Mouse (Mus musculus): Measurements from ENCODE around the gene Ccdc12.
"Not testable (repeated sequence)": the region's sequence is repeated elsewhere in the genome, so short reads cannot be mapped to it uniquely, and the experiment has no call there.

Ccdc12 gene

GRCm38 (mm10) chr9:110673107-110673752 is 16.9 kb downstream of the Ccdc12 start:
- DNase-seq (ENCODE audit: low spot score in 2 of 2), result no peak

- DNase-seq (ENCODE audit: low spot score in 2 of 2), result no peak
Observed at GRCm38 (mm10) chr9:110676492-110676911, 20.2 kb downstream of the Ccdc12 start.

DNA sequence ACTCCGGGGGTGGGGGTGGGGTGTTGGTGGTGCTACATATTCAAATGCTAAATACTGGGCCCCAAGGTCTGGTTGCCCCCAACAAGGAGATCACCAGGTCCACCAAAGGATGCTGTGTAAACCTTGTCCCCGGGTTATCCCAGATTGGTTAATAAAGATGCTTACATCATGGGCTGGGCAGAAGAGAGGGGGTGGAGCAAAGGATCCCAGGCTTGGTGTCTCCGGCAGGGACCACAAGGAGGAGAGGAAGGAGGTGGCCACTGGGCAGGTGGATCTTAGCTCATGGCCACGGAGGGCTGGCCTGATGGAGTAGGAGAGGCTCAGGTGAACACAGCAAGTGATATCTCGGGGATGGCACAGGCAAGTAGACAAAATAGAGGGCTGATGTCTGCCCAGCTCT is 22.6 kb downstream of the Ccdc12 start:
- no peak for DNase-seq (ENCODE audit: low spot score in 2 of 2)

DNA sequence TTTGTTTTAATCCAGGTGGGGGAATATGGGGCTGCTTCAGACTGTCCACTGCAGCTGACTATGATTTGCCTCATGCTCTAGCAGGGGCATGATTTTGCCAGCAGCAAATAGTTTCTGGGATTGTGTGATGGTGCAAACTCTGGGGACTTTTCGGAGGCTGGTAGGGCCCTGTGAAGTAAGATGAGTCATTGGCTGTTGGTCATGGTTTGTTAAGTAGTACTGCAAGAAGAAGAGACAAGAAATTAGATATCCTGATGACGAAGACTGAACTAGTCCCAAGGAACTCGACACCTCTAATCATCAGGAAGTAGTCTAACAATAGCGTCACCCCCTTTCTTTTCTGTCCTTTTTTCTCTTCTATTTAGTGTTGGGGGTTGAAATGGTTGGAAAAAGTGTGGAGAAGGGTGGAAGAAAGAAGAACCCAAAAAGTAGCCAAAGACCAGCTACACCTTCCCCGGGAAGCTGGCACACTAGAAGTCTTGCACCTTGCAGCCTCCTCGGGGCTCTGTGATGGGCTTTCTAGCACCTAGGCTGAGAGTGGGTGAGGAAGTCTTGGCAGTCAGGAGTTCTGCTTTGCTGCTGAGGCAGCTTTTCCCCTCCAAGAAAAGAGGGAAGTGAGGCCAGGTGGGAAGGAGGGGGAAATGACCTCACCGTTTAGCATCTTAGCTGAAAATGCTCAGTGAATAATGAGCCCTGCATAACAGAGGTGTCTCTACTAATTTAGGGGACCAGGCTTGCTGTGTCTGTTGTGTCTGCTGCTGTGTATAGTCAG is 24.6 kb downstream of the Ccdc12 start:
- DNase-seq (ENCODE audit: low spot score in 2 of 2), result peak in 1 of 2 experiments; percentile 36

GRCm38 (mm10) chr9:110681817-110682216 is 25.5 kb downstream of the Ccdc12 start:
- peak; percentile 41 to 44 for DNase-seq (ENCODE audit: low spot score in 2 of 2)

DNA sequence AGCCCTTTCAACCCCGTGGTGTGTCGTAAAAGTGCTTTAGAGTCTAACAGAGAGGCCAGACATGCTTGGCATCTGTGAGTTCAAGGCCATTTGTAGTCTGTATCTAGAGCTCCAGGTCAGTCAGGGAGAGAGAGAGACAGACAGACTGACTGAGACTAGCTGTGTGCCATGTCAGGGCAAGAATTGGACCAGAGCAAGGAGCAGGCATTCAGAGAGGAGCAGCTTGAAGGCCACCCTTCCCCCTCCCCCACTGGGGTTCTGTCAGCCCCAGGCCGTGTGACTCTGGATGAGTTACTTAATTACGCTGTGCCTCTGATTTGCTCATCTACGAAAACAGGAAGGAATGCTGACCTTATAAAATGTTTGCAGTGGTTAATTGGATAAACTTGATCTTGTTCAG is 26.0 kb downstream of the Ccdc12 start:
- DNase-seq (ENCODE audit: low spot score in 2 of 2), result no peak

- DNase-seq (ENCODE audit: low spot score in 2 of 2), result not testable (repeated sequence)
Observed at GRCm38 (mm10) chr9:110682697-110683096, 26.4 kb downstream of the Ccdc12 start.

GRCm38 (mm10) chr9:110683574-110684099 is 27.3 kb downstream of the Ccdc12 start:
- no peak for DNase-seq (ENCODE audit: low spot score in 2 of 2)

DNA sequence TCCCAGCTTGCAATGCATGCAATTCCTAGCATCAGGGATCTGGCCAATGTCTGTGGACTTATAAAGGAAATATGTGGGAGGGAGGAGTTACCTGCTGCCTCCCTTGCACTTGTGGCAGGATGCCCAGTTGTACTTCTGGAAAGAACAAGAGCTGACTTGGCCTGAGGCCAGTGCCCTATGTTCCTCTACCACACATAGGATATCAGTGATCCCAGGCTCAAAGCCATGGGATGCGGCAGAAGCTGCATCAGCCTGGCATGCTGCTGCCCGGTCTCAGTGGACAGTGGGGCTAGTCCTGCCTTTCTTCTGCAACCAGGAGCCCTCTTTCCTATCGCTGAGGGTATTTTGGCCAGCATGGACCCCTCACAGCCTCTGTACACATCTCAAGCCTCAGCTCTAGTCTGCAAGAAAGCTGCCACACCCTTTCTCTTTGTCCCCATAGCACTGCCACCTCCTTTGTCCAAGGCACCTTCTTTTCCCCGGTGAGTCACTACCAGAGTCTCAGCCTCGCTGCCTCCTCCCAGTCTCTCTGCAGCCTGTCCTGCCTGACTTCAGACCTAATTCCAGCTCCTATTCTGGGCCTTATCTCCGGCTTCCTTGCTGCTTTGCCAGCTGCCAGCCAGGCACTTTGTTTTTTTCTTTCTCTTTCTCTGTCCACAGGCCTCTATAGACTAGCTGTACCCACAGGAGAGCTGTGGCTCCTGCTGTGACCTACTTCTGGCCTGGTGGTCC is 28.0 kb downstream of the Ccdc12 start:
- peak; percentile 68 to 75 for DNase-seq (ENCODE audit: low spot score in 2 of 2)

DNA sequence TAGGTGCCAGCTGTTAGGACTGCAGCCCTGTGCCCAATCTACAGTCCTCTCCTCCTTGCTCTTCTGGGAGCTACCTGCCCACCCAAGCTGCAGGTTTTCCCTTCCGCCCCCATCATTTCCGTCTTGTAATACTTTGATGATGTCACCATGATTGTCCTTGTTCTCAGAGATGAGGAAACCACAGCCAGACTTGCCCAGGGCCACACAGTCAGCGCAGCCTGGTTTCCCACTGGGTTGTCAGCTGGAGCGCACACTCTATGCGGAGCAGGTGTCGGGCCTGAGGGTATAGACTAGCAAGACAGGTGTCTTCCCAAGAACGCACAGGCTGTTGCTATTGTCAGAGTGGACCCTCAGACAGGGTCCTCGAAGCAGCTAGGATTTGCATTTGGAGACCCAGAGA is 28.9 kb downstream of the Ccdc12 start:
- DNase-seq (ENCODE audit: low spot score in 2 of 2), result no peak

- no peak for DNase-seq (ENCODE audit: low spot score in 2 of 2)
Observed at GRCm38 (mm10) chr9:110685591-110685990, 29.3 kb downstream of the Ccdc12 start.

DNA sequence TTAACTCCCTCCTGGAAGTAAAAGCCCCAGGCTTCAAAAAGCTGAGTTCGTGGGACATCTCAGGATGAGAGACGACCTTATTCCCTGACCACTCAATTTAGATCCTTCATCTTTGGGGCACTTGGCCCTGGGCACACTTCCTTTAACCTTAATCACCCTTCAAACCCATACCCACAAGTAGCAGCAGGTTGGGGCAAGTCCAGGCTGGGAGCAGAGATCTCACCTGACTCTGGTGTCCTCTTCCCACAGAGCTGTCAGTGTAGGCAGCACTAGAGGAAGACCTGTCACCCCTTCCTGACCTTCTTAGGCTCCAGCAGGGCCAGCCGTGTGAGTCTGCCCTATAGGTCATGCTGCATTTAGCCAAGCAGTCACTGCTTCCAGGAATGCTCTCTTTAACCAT is 30.2 kb downstream of the Ccdc12 start:
- DNase-seq (ENCODE audit: low spot score in 2 of 2), result no peak

DNA sequence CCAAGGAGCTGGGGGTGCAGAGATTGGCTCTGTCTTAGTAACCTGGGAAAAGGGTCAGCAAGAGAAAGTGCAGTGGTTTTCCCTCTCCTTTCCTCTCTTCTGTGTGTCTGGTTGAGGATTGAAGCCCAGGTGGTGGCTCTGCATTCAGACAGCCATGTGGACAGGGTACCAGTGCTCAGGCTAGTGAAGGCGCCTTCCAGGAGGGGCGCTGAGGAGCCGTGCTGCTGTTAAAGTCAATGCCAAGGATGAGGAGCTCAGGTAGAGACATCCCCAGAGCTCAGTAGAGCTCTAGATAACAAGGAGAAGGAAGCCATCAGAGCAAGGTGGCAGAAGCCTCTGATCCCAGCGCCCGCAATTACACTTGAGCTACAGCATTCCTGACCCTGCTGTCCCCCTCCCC is 30.8 kb downstream of the Ccdc12 start:
- no peak for DNase-seq (ENCODE audit: low spot score in 2 of 2)

GRCm38 (mm10) chr9:110687846-110688245 is 31.5 kb downstream of the Ccdc12 start:
- no peak for DNase-seq (ENCODE audit: low spot score in 2 of 2)

- DNase-seq (ENCODE audit: low spot score in 2 of 2), result no peak
Observed at GRCm38 (mm10) chr9:110689261-110689779, 33.0 kb downstream of the Ccdc12 start.

- no peak for DNase-seq (ENCODE audit: low spot score in 2 of 2)
Observed at GRCm38 (mm10) chr9:110695165-110695755, 39.0 kb downstream of the Ccdc12 start.

DNA sequence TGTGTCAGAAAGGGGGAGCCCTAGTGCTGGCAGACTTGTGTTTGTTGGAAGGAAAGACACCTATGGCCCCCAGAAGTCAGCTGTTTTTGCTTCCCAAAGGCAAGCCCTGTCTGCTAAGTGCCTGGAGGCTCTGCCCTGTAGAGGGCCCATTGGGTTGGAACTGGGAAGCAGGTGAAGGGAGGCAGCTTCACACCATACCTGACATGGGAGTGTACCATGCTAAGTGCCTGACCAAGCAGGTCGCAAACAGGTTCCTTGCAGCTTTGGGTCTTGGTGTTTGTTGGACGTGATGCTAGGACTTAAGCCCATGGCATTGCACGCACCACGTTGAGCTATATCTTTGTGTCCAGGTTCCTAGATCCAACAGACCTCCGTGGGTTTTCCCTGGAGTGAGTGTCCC is 40.1 kb downstream of the Ccdc12 start:
- no peak for DNase-seq (ENCODE audit: low spot score in 2 of 2)

DNA sequence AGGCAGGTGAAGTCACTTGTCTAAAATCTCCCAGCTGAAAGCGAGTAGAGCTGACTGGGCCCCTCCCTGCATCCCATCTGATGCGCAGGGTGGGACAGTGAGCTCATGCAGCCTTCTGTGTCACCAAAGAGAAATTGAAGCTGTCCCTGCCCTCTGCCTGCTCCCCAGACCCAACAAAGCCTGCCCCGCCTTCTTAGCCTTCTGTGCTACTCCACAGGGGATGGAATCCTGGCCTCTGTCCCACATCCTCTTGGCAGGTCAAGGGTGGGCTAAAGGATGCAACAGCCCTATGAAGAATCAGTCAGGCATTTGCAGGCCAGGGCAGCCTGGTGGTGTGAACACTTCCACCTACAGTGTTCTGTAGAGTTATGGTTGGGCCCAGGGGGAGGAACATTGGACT is 41.2 kb downstream of the Ccdc12 start:
- no peak for DNase-seq (ENCODE audit: low spot score in 2 of 2)

GRCm38 (mm10) chr9:110699574-110699973 is 43.3 kb downstream of the Ccdc12 start:
- DNase-seq (ENCODE audit: low spot score in 2 of 2), result no peak

DNA sequence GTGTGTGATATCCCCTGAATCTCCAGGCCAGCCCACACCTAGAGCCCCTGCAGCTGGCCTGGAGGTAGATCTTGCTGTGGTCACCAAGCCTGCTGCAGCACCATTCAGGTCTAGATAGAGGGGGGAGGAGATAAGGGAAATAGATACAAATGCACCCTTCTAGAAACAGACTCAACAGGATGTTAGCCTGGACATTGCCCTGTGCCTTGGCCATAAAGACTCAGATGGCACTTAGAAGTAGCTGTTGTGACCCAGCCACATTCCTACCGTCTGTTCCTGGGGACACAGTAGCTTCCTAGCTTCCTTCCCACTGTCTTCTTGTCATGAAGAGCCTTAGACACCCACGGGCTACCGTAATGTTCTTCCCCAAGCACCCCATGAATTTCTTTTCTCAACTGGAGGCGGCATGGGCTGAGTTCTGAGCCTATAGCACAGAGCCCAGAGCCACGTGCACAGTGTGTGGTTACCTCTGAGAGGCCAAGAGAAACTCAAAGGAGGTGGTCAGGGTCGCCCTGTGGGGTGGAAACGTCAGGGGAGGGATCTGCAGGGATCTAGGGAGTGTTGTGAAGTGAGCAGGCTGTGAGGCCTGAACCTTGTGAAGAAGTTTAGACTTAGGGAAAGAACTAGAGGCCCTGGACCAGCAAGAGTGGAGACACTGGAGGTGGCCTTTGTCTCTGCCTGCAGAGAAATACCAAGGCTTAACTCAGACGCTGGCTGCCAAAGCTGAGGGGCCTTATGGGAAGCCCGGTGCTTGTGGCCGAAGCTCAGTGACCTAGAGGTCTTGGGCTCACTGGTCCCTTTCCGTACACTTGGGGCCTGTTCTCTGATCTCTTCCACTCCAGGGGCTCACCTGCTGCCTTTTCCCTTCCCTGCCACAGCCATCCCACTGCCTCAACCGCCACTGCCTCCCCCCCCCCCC is 45.1 kb downstream of the Ccdc12 start:
- DNase-seq (ENCODE audit: low spot score in 2 of 2), result peak in 1 of 2 experiments; percentile 43

GRCm38 (mm10) chr9:110702848-110703247 is 46.5 kb downstream of the Ccdc12 start:
- no peak for DNase-seq (ENCODE audit: low spot score in 2 of 2)
